Mouse (Mus musculus) midbrain, embryonic 13.5 days (tissue): ENCODE measurements around the gene Pigu. TPM values are rescaled to one million over a fixed set of nuclear protein-coding genes. Genes with fewer than 3 reads are reported as not detected.

ENCODE experiments used
- ATAC-seq: fragments of 200-750 bp; cut with Nextera tagmentation; 2 replicates; pipeline ENCODE4 v1.8.0; 2017; ENCODE audit warnings: mild to moderate bottlenecking, moderate TSS enrichment, moderate library complexity
- H3K27ac ChIP-seq: fragments of 300-500 bp; sonication (generic); 2 replicates; pipeline ENCODE4 v1.5.1; 2015; ENCODE audit warnings: inconsistent platforms, mild to moderate bottlenecking, moderate library complexity
- H3K27me3 ChIP-seq: fragments of 300-500 bp; sonication (generic); 2 replicates; pipeline ENCODE4 v1.6.1; 2015; ENCODE audit warnings: mild to moderate bottlenecking, inconsistent platforms
- H3K36me3 ChIP-seq: fragments of 300-500 bp; sonication (generic); 2 replicates; pipeline ENCODE4 v1.6.1; 2015; ENCODE audit warnings: mild to moderate bottlenecking, inconsistent platforms
- H3K4me1 ChIP-seq: fragments of 300-500 bp; sonication (generic); replicated peaks from 2 replicates; pipeline ENCODE4 v1.6.1; 2015; ENCODE audit warnings: inconsistent platforms
- H3K4me2 ChIP-seq: fragments of 300-500 bp; sonication (generic); replicated peaks from 2 replicates; pipeline ENCODE4 v1.6.1; 2015; ENCODE audit warnings: moderate library complexity, mild to moderate bottlenecking, inconsistent platforms
- H3K4me3 ChIP-seq: fragments of 300-500 bp; sonication (generic); replicated peaks from 2 replicates; pipeline ENCODE4 v1.5.1; 2015; ENCODE audit warnings: mild to moderate bottlenecking, inconsistent platforms
- H3K9ac ChIP-seq: fragments of 300-500 bp; sonication (generic); replicated peaks from 2 replicates; pipeline ENCODE4 v1.6.1; 2015; ENCODE audit warnings: mild to moderate bottlenecking, inconsistent platforms
- H3K9me3 ChIP-seq: fragments of 300-500 bp; sonication (generic); 2 replicates; pipeline ENCODE4 v1.6.1; 2016; ENCODE audit warnings: mild to moderate bottlenecking, inconsistent platforms
- WGBS: fragments of 180-500 bp; shearing (Covaris S2); methylation state at CpG from one replicate; pipeline ENCODE4 v1.1.7; 2015; 5-methylcytosine and 5-hydroxymethylcytosine counted together
- polyA plus RNA-seq: library from polyadenylated mRNA; unstranded; fragments of >200 nt; fragmentation: Nextera tagmentation; extraction: Ambion mirVana; gene quantifications from 2 replicates; pipeline ENCODE4 v1.2.1, GENCODE M21; 2015

Pigu gene
- polyA plus RNA-seq, 1 experiment from 2014 or later: 54.5 TPM

GRCm38 (mm10) chr2:155280116-155280515 is 77.1 kb downstream of the Pigu start:
- peaks cover 11% of the 10 kb centered on the region for H3K4me1 ChIP-seq
- H3K9ac ChIP-seq: no peak overlapping the region
- no peak overlapping the region for H3K27ac ChIP-seq
- ATAC-seq: no peak
- H3K9me3 ChIP-seq: no peaks in the 10 kb centered on the region
- H3K4me3 ChIP-seq: no peak overlapping the region
- 82% methylated on average over 2 of the region's 2 CpGs for WGBS
- H3K36me3 ChIP-seq: peaks cover 40% of the 10 kb centered on the region
- H3K4me2 ChIP-seq: no peak overlapping the region
- H3K27me3 ChIP-seq: no peaks in the 10 kb centered on the region

- WGBS: 93% methylated on average over 4 of the region's 4 CpGs
These were observed 78.1 kb downstream of the Pigu start for GRCm38 (mm10) chr2:155279163-155279562.

DNA sequence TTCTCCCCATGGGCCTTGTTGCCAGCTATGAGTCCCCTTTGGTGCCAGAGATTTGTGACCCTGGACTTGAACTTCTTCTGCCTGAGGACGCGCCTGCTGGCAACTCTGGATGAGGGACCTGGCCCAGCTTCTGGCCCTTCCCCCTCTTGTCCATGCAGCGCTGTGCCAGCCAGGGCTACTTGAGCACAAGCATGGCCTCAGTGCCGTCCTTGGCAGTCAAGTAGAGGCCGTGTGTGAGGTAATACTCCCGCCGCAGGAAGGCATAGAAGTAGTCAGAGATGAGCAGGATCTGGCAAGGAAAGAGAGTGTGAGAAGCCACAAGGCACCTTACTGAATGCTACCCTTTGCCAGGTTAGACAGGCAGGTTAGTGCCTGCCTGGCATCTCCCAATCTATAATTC is 78.9 kb downstream of the Pigu start:
- Histone ChIP-seq H3K4me2 (no peak overlapping the region), H3K9ac (no peak overlapping the region), H3K27me3 (no peaks in the 10 kb centered on the region), H3K4me3 (no peak overlapping the region), H3K4me1 (peaks cover 11% of the 10 kb centered on the region), H3K36me3 (peaks cover 24% of the 10 kb centered on the region), H3K9me3 (no peaks in the 10 kb centered on the region), H3K27ac (no peak overlapping the region)
- WGBS: 89% methylated on average over 7 of the region's 7 CpGs
- no peak for ATAC-seq

More at GRCm38 (mm10) chr2:155279163-155279562, 78.1 kb downstream of the Pigu start:
- no peak overlapping the region for H3K4me2 ChIP-seq
- H3K4me1 ChIP-seq: peaks cover 11% of the 10 kb centered on the region
- H3K4me3 ChIP-seq: no peak overlapping the region
- no peaks in the 10 kb centered on the region for H3K9me3 ChIP-seq
- H3K27ac ChIP-seq: no peak overlapping the region
- no peaks in the 10 kb centered on the region for H3K27me3 ChIP-seq
- H3K36me3 ChIP-seq: peaks cover 31% of the 10 kb centered on the region
- no peak for ATAC-seq
- no peak overlapping the region for H3K9ac ChIP-seq

- H3K27ac ChIP-seq: no peak overlapping the region
- peak overlapping the region; percentile 80 for H3K4me2 ChIP-seq
- peaks cover 11% of the 10 kb centered on the region for H3K4me1 ChIP-seq
- H3K27me3 ChIP-seq: no peaks in the 10 kb centered on the region
- H3K4me3 ChIP-seq: peak overlapping the region; percentile 90
- WGBS: 84% methylated on average over 2 of the region's 2 CpGs
- no peaks in the 10 kb centered on the region for H3K9me3 ChIP-seq
- H3K9ac ChIP-seq: peak overlapping the region; percentile 93; the same call in 1 of the 2 replicates
- no peak for ATAC-seq
- H3K36me3 ChIP-seq: peaks cover 18% of the 10 kb centered on the region
These were observed 79.5 kb downstream of the Pigu start for GRCm38 (mm10) chr2:155277721-155278120.

DNA sequence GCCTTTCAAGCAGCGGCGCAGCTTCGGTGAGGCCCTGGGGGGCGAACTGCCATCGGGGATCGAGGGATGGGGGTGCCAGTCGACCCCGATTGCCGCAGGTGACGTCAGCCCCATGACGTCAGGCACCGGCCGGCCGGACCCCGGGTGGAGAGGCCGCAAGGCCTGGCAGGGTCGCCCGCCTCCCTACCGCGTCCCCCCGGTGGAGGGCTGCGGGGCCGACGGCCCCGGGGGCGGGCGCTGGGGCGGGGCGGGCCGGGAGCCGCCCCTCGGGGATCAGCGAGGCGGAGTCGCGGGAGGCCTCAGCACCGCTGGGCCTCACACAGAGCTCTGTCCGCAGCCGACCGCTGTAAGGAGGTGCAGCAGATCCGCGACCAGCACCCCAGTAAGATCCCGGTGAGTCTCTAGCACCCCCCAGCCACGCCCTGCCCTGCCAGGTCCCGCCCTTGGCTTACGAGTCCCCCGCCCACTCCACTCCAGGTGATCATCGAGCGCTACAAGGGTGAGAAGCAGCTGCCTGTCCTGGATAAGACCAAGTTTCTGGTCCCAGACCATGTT is 80.5 kb downstream of the Pigu start:
- H3K9ac ChIP-seq: peak overlapping the region; percentile 93
- peak; percentile 78 for ATAC-seq
- H3K36me3 ChIP-seq: peaks cover 18% of the 10 kb centered on the region
- H3K4me1 ChIP-seq: peaks cover 11% of the 10 kb centered on the region
- H3K27me3 ChIP-seq: no peaks in the 10 kb centered on the region
- H3K4me3 ChIP-seq: peak overlapping the region; percentile 90
- under 1% methylated on average over 32 of the region's 49 CpGs for WGBS
- H3K9me3 ChIP-seq: no peaks in the 10 kb centered on the region
- H3K27ac ChIP-seq: peak overlapping the region; percentile 80
- peak overlapping the region; percentile 80 for H3K4me2 ChIP-seq

GRCm38 (mm10) chr2:155276195-155276594 is 81.0 kb downstream of the Pigu start, which contains the start of gene Map1lc3a:
Gene Map1lc3a (plus strand): TSS chr2:155276297.
- Histone ChIP-seq H3K27me3 (no peaks in the 10 kb centered on the region), H3K4me2 (peak within 1 kb of the TSS; percentile 80), H3K9ac (peak within 1 kb of the TSS; percentile 93), H3K9me3 (no peaks in the 10 kb centered on the region), H3K36me3 (peaks cover 18% of the 10 kb centered on the region), H3K4me3 (peak within 1 kb of the TSS; percentile 90), H3K4me1 (peaks cover 11% of the 10 kb centered on the region), H3K27ac (peak within 1 kb of the TSS; percentile 80)
- WGBS: 1% methylated on average over 47 of the region's 47 CpGs
- ATAC-seq: peak; percentile 91

- ATAC-seq: no peak
- no peak overlapping the region for H3K4me3 ChIP-seq
These were observed 83.6 kb downstream of the Pigu start for GRCm38 (mm10) chr2:155273603-155274002.

GRCm38 (mm10) chr2:155272396-155273170 is 84.6 kb downstream of the Pigu start:
- peaks cover 1% of the 10 kb centered on the region for H3K36me3 ChIP-seq
- no peak overlapping the region for H3K4me2 ChIP-seq
- 84% methylated on average over 10 of the region's 10 CpGs for whole genome bisulfite sequencing
- no peaks in the 10 kb centered on the region for H3K9me3 ChIP-seq
- no peak for ATAC-seq
- no peak overlapping the region for H3K9ac ChIP-seq
- no peak overlapping the region for H3K27ac ChIP-seq
- H3K4me3 ChIP-seq: no peak overlapping the region
- no peaks in the 10 kb centered on the region for H3K27me3 ChIP-seq
- H3K4me1 ChIP-seq: peaks cover 7% of the 10 kb centered on the region

More at GRCm38 (mm10) chr2:155273603-155274002, 83.6 kb downstream of the Pigu start:
- peaks cover 11% of the 10 kb centered on the region for H3K4me1 ChIP-seq
- H3K27me3 ChIP-seq: no peaks in the 10 kb centered on the region
- WGBS: 85% methylated on average over 8 of the region's 8 CpGs
- H3K4me2 ChIP-seq: no peak overlapping the region
- H3K27ac ChIP-seq: no peak overlapping the region
- H3K9me3 ChIP-seq: no peaks in the 10 kb centered on the region
- no peak overlapping the region for H3K9ac ChIP-seq
- H3K36me3 ChIP-seq: peaks cover 11% of the 10 kb centered on the region

GRCm38 (mm10) chr2:155271957-155272356 is 85.3 kb downstream of the Pigu start:
- H3K4me1 ChIP-seq: peaks cover 1% of the 10 kb centered on the region
- no peak overlapping the region for H3K27ac ChIP-seq
- H3K4me2 ChIP-seq: no peak overlapping the region
- ATAC-seq: no peak
- no peaks in the 10 kb centered on the region for H3K27me3 ChIP-seq
- H3K9me3 ChIP-seq: no peaks in the 10 kb centered on the region
- H3K4me3 ChIP-seq: no peak overlapping the region
- no peak overlapping the region for H3K9ac ChIP-seq
- 81% methylated on average over 6 of the region's 6 CpGs for WGBS
- H3K36me3 ChIP-seq: no peaks in the 10 kb centered on the region

DNA sequence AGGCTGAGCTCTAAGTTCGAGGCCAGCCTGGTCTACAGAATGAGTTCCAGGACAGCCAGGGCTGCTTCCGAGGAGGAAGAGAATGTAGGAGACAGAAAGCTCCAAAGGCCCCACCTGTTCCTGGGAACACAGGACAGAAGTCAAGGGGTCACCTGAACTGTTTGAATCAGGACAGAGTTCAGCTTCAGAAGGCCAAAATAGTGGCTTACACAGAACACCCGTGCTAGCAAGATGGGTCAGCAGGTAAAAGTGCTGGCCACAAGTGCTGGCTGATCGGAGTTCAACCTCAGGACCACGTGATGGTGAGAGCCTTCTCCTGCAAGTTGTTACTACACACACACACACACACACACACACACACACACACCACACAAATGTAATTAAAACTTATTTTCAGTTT is 90.3 kb downstream of the Pigu start:
- WGBS: 85% methylated on average over 5 of the region's 5 CpGs
- no peaks in the 10 kb centered on the region for H3K9me3 ChIP-seq
- no peaks in the 10 kb centered on the region for H3K27me3 ChIP-seq
- no peak for ATAC-seq
- H3K4me2 ChIP-seq: no peak overlapping the region
- H3K27ac ChIP-seq: no peak overlapping the region
- H3K4me1 ChIP-seq: no peaks in the 10 kb centered on the region
- no peaks in the 10 kb centered on the region for H3K36me3 ChIP-seq
- H3K4me3 ChIP-seq: no peak overlapping the region
- no peak overlapping the region for H3K9ac ChIP-seq

DNA sequence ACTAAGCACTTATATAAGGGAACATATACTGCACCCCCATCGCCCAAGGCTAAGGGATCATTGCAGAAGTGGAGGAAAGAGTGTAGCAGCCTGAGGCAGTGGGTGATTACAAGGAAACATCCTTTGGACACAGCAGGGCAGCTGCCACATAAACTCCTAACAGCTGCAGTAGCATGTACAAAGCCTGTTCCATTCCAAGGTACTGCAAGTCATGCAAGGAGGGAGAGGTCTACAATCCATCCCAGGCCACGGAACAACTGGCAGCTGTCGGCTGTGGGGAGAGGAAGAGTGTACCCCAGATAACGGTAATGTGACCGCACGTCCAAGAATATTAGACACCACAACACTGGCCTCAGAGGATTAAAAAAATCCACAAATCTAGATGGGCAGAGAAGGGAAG is 91.7 kb downstream of the Pigu start:
- WGBS: 93% methylated on average over 6 of the region's 6 CpGs
- H3K36me3 ChIP-seq: no peaks in the 10 kb centered on the region
- no peak overlapping the region for H3K4me3 ChIP-seq
- no peaks in the 10 kb centered on the region for H3K27me3 ChIP-seq
- H3K4me1 ChIP-seq: no peaks in the 10 kb centered on the region
- no peak overlapping the region for H3K9ac ChIP-seq
- no peak overlapping the region for H3K4me2 ChIP-seq
- no peaks in the 10 kb centered on the region for H3K9me3 ChIP-seq
- no peak for ATAC-seq
- H3K27ac ChIP-seq: no peak overlapping the region

DNA sequence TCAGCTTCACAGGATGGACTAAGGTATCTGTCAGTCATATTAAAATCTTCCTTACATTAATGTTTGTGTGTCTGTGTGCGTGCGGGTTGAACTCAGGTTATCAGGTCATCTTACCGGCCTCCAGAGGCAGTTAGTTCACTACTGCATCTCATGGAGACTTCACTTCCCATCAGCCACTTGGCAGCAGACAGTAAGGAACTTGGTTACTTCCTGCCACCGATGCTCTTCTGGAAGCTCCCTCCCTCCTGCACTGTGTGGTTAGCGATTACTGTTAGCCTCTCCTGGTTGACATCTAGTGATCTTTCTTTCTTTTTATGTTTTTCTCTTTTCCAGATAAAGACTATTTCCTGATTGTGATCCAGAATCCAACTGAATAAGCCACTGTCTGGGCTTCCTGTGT is 107.6 kb downstream of the Pigu start:
- H3K4me2 ChIP-seq: no peak overlapping the region
- H3K27ac ChIP-seq: no peak overlapping the region
- H3K4me3 ChIP-seq: no peak overlapping the region
- peaks cover 72% of the 10 kb centered on the region for H3K36me3 ChIP-seq
- 96% methylated on average over 5 of the region's 5 CpGs for WGBS
- no peak overlapping the region for H3K9ac ChIP-seq
- no peak for ATAC-seq
- no peaks in the 10 kb centered on the region for H3K4me1 ChIP-seq
- no peaks in the 10 kb centered on the region for H3K27me3 ChIP-seq
- no peaks in the 10 kb centered on the region for H3K9me3 ChIP-seq
